Comparison of ENCODE assay signal across 8 mouse cellular contexts in the genomic region with DNA sequence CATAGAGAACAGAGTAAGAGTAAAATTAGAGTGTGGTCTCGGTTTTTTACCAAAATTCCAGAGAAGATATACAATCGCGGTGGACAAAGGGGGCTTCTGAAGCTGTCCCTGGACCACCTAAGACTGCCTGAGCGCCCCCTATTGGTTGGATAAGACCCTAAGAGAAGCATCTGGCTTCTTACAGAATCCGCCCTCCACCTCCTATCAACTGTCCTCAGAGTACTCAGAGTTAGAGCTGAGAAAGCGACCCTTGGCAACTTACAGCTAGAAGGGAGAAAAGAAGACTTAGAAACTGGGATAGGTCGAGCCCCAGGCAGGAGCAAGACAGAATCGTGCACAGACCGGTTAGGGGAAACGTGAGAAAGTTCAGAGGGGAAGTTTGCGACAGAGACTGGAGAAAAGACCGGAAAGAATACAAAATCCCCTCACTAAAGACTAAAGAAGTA. TPM values are rescaled to one million over a fixed set of nuclear protein-coding genes. Genes with fewer than 3 reads are reported as not detected.
A peak's percentile ranks its signal among the peaks of the same experiment; 100 is the strongest.
DNase-seq lines count a peak whose midpoint lies in the region; ATAC-seq and TF ChIP-seq lines count a peak whose summit lies in the region.

No protein-coding gene starts in this region.

- H3K9me3 ChIP-seq in kidney, embryonic 15.5 days (replicated peaks), result no peaks in the 10 kb centered on the region
- no peaks in the 10 kb centered on the region for H3K9me3 ChIP-seq in hindbrain, embryonic 10.5 days
- H3K9me3 ChIP-seq in liver, postnatal 0 days (ENCODE audit: low read length), result no peaks in the 10 kb centered on the region

- no peak for TF ChIP-seq POLR2A in small intestine, adult 2 months (IDR thresholded peaks at IDR 0.05; ENCODE audit: low read depth, low read length)

- TF ChIP-seq CTCF in liver, postnatal 0 days (IDR thresholded peaks at IDR 0.05; ENCODE audit: low read depth), result peak; percentile 69
- peak; percentile 50; the same call in 1 of the 2 replicates for TF ChIP-seq CTCF in small intestine, adult 2 months (IDR thresholded peaks at IDR 0.05; ENCODE audit: extremely low read depth, insufficient read length, insufficient replicate concordance, low read depth, low read length)

- H3K4me3 ChIP-seq in kidney, embryonic 15.5 days (replicated peaks), result peak overlapping the region; percentile 53
- peak overlapping the region; percentile 50 for H3K4me3 ChIP-seq in brown adipose tissue, adult 24 weeks (ENCODE audit: insufficient read depth, low read depth, low read length)
- H3K4me3 ChIP-seq in hindbrain, embryonic 10.5 days, result peak overlapping the region; percentile 69
- H3K4me3 ChIP-seq in liver, postnatal 0 days (ENCODE audit: low read depth, low read length), result peak overlapping the region; percentile 80
- peak overlapping the region; percentile 84 for H3K4me3 ChIP-seq in small intestine, adult 2 months (ENCODE audit: low read depth, low read length)

- no peak for ATAC-seq in kidney, embryonic 15.5 days (replicated peaks; ENCODE audit: low FRiP score)
- 0 out of 2 replicates have a peak, but pooled peaks have one; percentile 1 for ATAC-seq in liver, postnatal 0 days

- no peaks in the 10 kb centered on the region for H3K36me3 ChIP-seq in kidney, embryonic 15.5 days
- H3K36me3 ChIP-seq in hindbrain, embryonic 10.5 days, result no peaks in the 10 kb centered on the region
- no peaks in the 10 kb centered on the region for H3K36me3 ChIP-seq in liver, postnatal 0 days (replicated peaks; ENCODE audit: insufficient read depth, low read length)
- no peaks in the 10 kb centered on the region for H3K36me3 ChIP-seq in small intestine, adult 2 months (ENCODE audit: control insufficient read depth, insufficient read depth, low read length)

- H3K27me3 ChIP-seq in kidney, embryonic 15.5 days, result peaks cover 23% of the 10 kb centered on the region
- H3K27me3 ChIP-seq in hindbrain, embryonic 10.5 days (ENCODE audit: insufficient read depth, poor library complexity, severe bottlenecking), result peaks cover 32% of the 10 kb centered on the region
- H3K27me3 ChIP-seq in liver, postnatal 0 days (ENCODE audit: insufficient read depth, low read length), result no peaks in the 10 kb centered on the region
- 0 out of 2 replicates have a peak, but pooled peaks cover 3% of the 10 kb centered on the region for H3K27me3 ChIP-seq in small intestine, adult 2 months (ENCODE audit: control insufficient read depth, insufficient read depth, low read length)

- 14% methylated on average over 12 of the region's 12 CpGs for WGBS in kidney, embryonic 15.5 days
- 13% methylated on average over 12 of the region's 12 CpGs for WGBS in hindbrain, embryonic 10.5 days
- 5% methylated on average over 12 of the region's 12 CpGs for WGBS in liver, postnatal 0 days (ENCODE audit: insufficient replicate concordance)
- WGBS in small intestine, adult 2 months, result 12% methylated on average over 12 of the region's 12 CpGs

- no peak overlapping the region for H3K27ac ChIP-seq in kidney, embryonic 15.5 days
- H3K27ac ChIP-seq in brown adipose tissue, adult 24 weeks (replicated peaks; ENCODE audit: low read depth, low read length), result no peak overlapping the region; the same call in 1 of the 2 replicates
- peak overlapping the region; percentile 81; the same call in 1 of the 2 replicates for H3K27ac ChIP-seq in hindbrain, embryonic 10.5 days
- peak overlapping the region; percentile 94 for H3K27ac ChIP-seq in liver, postnatal 0 days (ENCODE audit: low read depth)
- 0 out of 2 replicates have a peak overlapping the region, but pooled peaks have one; percentile 42 for H3K27ac ChIP-seq in small intestine, adult 2 months (ENCODE audit: insufficient read depth, low read depth, low read length)

- H3K4me2 ChIP-seq in kidney, embryonic 15.5 days, result peak overlapping the region; percentile 99
- H3K4me2 ChIP-seq in liver, postnatal 0 days (ENCODE audit: low read depth, low read length), result peak overlapping the region; percentile 82

- DNase-seq in kidney, adult 18-20 months, result no peak
- peak; percentile 49 for DNase-seq in hindbrain, embryonic 10.5 days (ENCODE audit: low spot score)
- peak; percentile 42 for DNase-seq in liver, postnatal 0 days
- no peak for DNase-seq in right cerebral cortex, postnatal 4 days
- DNase-seq in cerebellum, adult 11-12 months, result no peak

- H3K9ac ChIP-seq in kidney, embryonic 15.5 days, result peak overlapping the region; percentile 30
- H3K9ac ChIP-seq in liver, postnatal 0 days (replicated peaks), result peak overlapping the region; percentile 89

- TF ChIP-seq EP300 in liver, postnatal 0 days (IDR thresholded peaks at IDR 0.05; ENCODE audit: low read depth), result no peak

- peaks cover 11% of the 10 kb centered on the region for H3K4me1 ChIP-seq in kidney, embryonic 15.5 days
- peaks cover 2% of the 10 kb centered on the region; the same call in 1 of the 2 replicates for H3K4me1 ChIP-seq in brown adipose tissue, adult 24 weeks (ENCODE audit: control insufficient read depth, insufficient read depth, insufficient read length, low read length)
- H3K4me1 ChIP-seq in hindbrain, embryonic 10.5 days (replicated peaks), result peaks cover 24% of the 10 kb centered on the region
- H3K4me1 ChIP-seq in liver, postnatal 0 days (ENCODE audit: insufficient read depth), result peaks cover 59% of the 10 kb centered on the region
- peaks cover 26% of the 10 kb centered on the region for H3K4me1 ChIP-seq in small intestine, adult 2 months (ENCODE audit: control insufficient read depth, insufficient read depth, insufficient read length, low read length)

RNA-seq across cellular contexts. Expression of gene Pik3ap1, which starts 0.5 kb away (rescaled TPM):
- polyA plus RNA-seq in kidney, embryonic 15.5 days (2015; fragmentation: Nextera tagmentation; extraction: Ambion mirVana), result 1.7 and 2.2 TPM in 2 replicates
- 1.4 and 3.3 TPM in 2 replicates for polyA plus RNA-seq in brown adipose tissue, adult 24 weeks (2012; ENCODE audit: insufficient read depth, insufficient read length, missing spikeins)
- 3.1 and 3.3 TPM in 2 replicates for polyA plus RNA-seq in hindbrain, embryonic 10.5 days (2016; fragmentation: Nextera tagmentation; extraction: Ambion mirVana)
- 17.1 and 21.8 TPM in 2 replicates for polyA plus RNA-seq in liver, postnatal 0 days (2015; fragmentation: Nextera tagmentation; extraction: Ambion mirVana)
- polyA plus RNA-seq in small intestine, adult 2 months (2012; rRNA removed), result 3.5 and 4.3 TPM in 2 replicates

Comparison
In these comparisons a context has a peak if more than half of its experiments do, and no peak if none do; other contexts are left out.
1. H3K27ac ChIP-seq: peak in hindbrain, embryonic 10.5 days (single experiment), liver, postnatal 0 days (single experiment) and small intestine, adult 2 months (single experiment); none in kidney, embryonic 15.5 days (single experiment) and brown adipose tissue, adult 24 weeks (single experiment).
2. DNase-seq: peak in hindbrain, embryonic 10.5 days (single experiment) and liver, postnatal 0 days (single experiment); none in kidney, adult 18-20 months (single experiment), right cerebral cortex, postnatal 4 days (single experiment) and cerebellum, adult 11-12 months (single experiment).
3. Peak in every context shown above with its lines, with median percentiles within 50 percentile points of each other: H3K4me3 ChIP-seq.